Comparison of ENCODE assay signal across 19 mouse cellular contexts in genomic region chr17:35728821-35729220, GRCm38 (mm10).
"Had no signal": no experiment of that assay in that cellular context is flagged by ENCODE, and none has a peak within 500 bp of the region (broad histone marks: within the 10 kb centered on the region; RNA-seq: fewer than 3 reads in every experiment).

No protein-coding gene starts in this region.

- H3K4me3 ChIP-seq: midbrain, embryonic 10.5 days; midbrain, embryonic 12.5 days; myocyte; neural tube, embryonic 13.5 days; neural tube, embryonic 15.5 days had no signal

- H3K4me2 ChIP-seq: lung, embryonic 14.5 days; midbrain, embryonic 12.5 days; neural tube, embryonic 13.5 days; neural tube, embryonic 15.5 days had no signal

- ATAC-seq: midbrain, embryonic 16.5 days had no signal

- DNase-seq: lung, adult 18-20 months; lung, embryonic 14.5 days; lung, postnatal 10 days; lung, postnatal 4 days; midbrain, embryonic 14.5 days; retina, postnatal 1 day; right cerebral cortex, adult 18-20 months; right cerebral cortex, postnatal 25 days; right cerebral cortex, postnatal 4 days; spleen, adult 18-20 months; thymus, adult 18-20 months; thymus, postnatal 14 days; thymus, postnatal 36 days had no signal

- H3K9me3 ChIP-seq: midbrain, embryonic 10.5 days; midbrain, embryonic 12.5 days; neural tube, embryonic 13.5 days; neural tube, embryonic 15.5 days had no signal

- H3K27ac ChIP-seq: midbrain, embryonic 10.5 days; midbrain, embryonic 12.5 days; neural tube, embryonic 13.5 days; neural tube, embryonic 15.5 days had no signal

- H3K9ac ChIP-seq: lung, embryonic 14.5 days; midbrain, embryonic 12.5 days; neural tube, embryonic 13.5 days; neural tube, embryonic 15.5 days had no signal

- H3K27me3 ChIP-seq: neural tube, embryonic 15.5 days had no signal

- H3K36me3 ChIP-seq: midbrain, embryonic 10.5 days; midbrain, embryonic 12.5 days; neural tube, embryonic 13.5 days; neural tube, embryonic 15.5 days had no signal
